Mouse (Mus musculus) macrophage (primary cell): Measurements from ENCODE around the gene Hmgxb4. TPM values are rescaled to one million over a fixed set of nuclear protein-coding genes. Genes with fewer than 3 reads are reported as not detected.
"Not testable (repeated sequence)": the region's sequence is repeated elsewhere in the genome, so short reads cannot be mapped to it uniquely, and the experiment has no call there.

Experiments
- H3K27ac ChIP-seq: fragments of 350-480 bp; formaldehyde crosslinking; 2 replicates; pipeline ENCODE4 v1.9.0; 2021
- H3K36me3 ChIP-seq: fragments of 350-480 bp; formaldehyde crosslinking; 2 replicates; pipeline ENCODE4 v1.9.0; 2021; ENCODE audit errors: inconsistent target
- H3K4me3 ChIP-seq: fragments of 350-480 bp; formaldehyde crosslinking; 2 replicates; pipeline ENCODE4 v1.9.0; 2021; ENCODE audit errors: inconsistent target
- H3K79me2 ChIP-seq: fragments of 350-480 bp; formaldehyde crosslinking; 2 replicates; pipeline ENCODE4 v1.9.0; 2021; ENCODE audit errors: inconsistent target
- WGBS: methylation state at CpG from one replicate; pipeline ENCODE4 v1.1.7; 2026; ENCODE audit warnings: inconsistent platforms; ENCODE audit not compliant: missing documents; 5-methylcytosine and 5-hydroxymethylcytosine counted together
- polyA plus RNA-seq: library from polyadenylated mRNA; stranded (reverse); fragments of 250-400 nt; gene quantifications from 3 replicates; pipeline ENCODE4 v1.2.4, GENCODE M21; 2018; ENCODE audit warnings: inconsistent platforms
- total RNA-seq, 78 experiments: library from RNA; depleted of rRNA; stranded (reverse); fragments of 250-400 nt; gene quantifications; 1 replicate in 9 of 78; 2 replicates in 24 of 78; 3 replicates in 43 of 78; 4 replicates in 2 of 78; pipeline ENCODE4 v1.2.4; 2018; ENCODE audit warnings: inconsistent platforms in 56 of 78

The Hmgxb4 gene
- 10 to 100 TPM; 22.5 to 96.8 (median 50.7) TPM for total RNA-seq (2018; cell fraction: chromatin; rRNA removed)
- 10 to 100 TPM in 24 of 26 experiments, 1 to 10 TPM in 2; 9.2 to 23.1 (median 17.0) TPM for total RNA-seq (2018; cell fraction: cytosol; rRNA removed)
- 10 to 100 TPM; 14.7 to 69.1 (median 26.2) TPM for total RNA-seq (2018; cell fraction: nucleus; rRNA removed)
- polyA plus RNA-seq = 16.4 to 22.5 TPM (median 19.4 TPM) in 3 replicates

DNA sequence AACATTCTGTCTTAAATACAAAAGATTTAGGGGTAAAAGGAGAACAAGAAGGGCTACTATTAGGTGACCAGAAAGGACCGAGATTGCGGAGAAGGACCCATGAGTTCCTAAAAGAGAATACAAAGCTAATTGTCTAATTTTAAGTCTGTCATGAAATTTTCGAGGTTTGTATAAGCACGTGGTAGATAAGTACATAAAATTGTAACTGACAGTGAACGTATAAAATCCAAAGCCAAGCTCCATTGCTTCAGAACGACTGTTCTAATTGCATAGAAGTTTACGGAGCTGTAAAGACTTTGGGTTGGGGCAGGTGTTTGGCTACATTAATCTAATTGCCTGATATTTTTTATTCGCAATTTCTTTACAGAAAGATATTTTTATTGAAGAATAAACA lies at the start of gene Hmgxb4:
Hmgxb4 (plus strand) TSS at position 276 of the 394 bp plus-strand sequence.
- peaks cover 36% of the 10 kb centered on the region for H3K79me2 ChIP-seq
- WGBS = 10% methylated on average over 8 of the region's 8 CpGs
- no peak within 1 kb of the TSS for H3K27ac ChIP-seq
- no peaks in the 10 kb centered on the region for H3K36me3 ChIP-seq
- H3K4me3 ChIP-seq = peak within 1 kb of the TSS; percentile 47

DNA sequence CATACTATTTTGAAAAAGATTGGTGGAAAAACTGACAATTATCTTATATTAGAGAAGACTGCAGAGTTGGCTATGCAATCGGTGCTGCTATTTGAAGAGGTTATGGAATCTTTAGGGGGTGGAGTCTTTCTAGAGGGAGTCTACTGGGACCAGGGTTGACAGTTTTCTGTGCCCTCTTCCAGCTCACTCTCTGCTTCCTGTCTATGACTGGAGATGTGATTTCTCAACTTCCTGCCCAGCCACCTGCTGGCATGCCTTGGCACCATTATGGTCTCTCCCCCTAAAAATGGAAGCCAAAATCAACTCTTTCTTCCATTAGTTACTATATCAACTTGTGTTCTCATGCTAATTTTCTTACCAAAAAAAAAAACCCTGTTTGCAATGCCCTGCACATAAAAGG lies 43.7 kb upstream of the Hmgxb4 start:
- 63% methylated on average over 1 of the region's 1 CpGs for WGBS
- Histone ChIP-seq H3K79me2 (no peaks in the 10 kb centered on the region), H3K36me3 (no peaks in the 10 kb centered on the region)

DNA sequence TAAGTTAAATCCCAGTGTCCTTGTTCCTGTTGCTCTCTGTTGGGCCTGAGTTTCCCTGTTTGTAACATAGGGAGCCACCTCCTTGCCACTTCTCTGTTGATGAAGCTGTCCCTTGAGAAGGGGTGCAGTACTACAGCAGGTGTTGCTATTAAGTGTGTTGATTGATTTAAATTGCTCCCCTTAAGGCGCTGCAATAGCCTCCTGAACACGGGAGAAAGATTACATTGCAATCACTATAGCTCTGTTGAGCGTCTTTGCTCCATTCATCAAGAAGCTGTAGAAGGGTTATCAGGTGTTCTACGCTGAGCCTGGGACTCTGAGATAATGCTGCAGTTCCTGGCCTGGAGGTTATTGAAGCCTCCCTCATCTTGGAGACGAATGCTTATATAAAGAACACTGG lies 29.2 kb upstream of the Hmgxb4 start:
- Histone ChIP-seq H3K79me2 (no peaks in the 10 kb centered on the region), H3K36me3 (no peaks in the 10 kb centered on the region), H3K4me3 (no peak overlapping the region), H3K27ac (no peak overlapping the region)
- WGBS = 89% methylated on average over 5 of the region's 5 CpGs

More for the DNA sequence above, 43.7 kb upstream of the Hmgxb4 start:
- Histone ChIP-seq H3K4me3 (no peak overlapping the region), H3K27ac (no peak overlapping the region)

DNA sequence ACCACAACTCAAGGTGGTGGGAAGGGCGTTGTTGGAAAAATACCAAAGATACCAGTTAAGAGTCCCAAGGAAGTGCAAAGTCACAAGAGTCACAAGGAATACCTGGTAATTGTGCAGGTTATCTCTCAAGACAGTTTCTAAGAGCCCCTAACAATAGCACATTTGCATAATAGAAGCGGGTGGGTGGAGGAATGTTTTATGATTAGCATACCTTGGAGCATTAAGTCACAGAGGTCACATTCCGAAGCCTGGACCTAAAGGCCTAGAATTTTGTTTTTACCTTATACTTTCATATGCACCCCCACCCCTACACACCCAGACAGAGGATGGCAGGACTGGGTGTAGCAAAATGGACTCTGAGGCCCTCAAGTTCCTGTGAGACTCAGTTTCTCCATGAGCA lies 22.9 kb upstream of the Hmgxb4 start:
- not testable (repeated sequence) for H3K36me3 ChIP-seq, H3K79me2 ChIP-seq, H3K27ac ChIP-seq, H3K4me3 ChIP-seq
- WGBS = 86% methylated on average over 3 of the region's 3 CpGs

DNA sequence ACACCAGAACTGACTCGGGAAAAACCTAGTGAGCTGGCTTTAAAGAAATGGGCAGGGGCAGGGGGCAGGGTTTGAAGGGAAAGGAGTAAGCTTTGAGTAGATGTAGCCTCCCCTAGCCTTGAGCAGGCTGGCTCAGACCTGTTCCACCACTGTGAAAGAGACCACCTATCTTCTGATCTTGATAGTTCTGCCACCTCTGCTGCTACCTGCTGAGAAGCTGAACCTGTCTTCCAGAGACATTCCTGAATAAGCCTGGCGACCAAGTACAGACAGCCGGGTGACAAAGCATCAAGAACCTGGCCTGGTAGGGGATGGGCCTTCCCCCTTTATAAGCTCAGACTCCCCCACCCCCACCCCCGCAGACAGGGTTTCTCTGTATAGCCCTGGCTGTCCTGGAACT lies 21.5 kb upstream of the Hmgxb4 start:
- Histone ChIP-seq H3K27ac (no peak overlapping the region), H3K4me3 (no peak overlapping the region), H3K36me3 (no peaks in the 10 kb centered on the region), H3K79me2 (no peaks in the 10 kb centered on the region)
- 88% methylated on average over 4 of the region's 4 CpGs for WGBS

DNA sequence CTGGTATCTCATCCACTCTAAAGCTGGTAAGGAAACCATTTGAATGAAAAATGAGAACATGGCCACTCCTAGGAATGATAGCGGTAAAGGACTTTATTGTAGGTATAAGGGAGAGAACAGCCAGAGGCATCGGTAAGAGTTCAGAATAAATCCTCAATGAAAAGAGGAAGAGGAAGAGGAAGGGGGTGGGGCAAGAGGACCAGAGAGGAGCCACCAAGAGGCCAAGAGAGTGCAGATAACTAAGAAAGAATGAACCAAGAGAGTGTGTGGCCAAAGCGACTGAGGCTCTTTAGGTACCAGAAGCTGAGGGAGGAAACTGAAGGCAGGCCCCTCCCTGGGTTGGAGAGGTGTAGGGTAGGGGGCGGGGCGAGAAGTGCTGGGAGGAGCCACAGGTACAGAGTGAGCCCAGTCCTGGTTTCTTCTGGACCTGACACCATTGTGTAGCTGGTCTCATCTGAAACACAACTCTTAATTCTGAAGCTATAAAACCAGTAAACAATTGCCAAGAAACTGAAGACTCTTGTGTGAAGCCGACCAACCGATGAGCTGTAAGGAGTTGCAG lies 20.8 kb upstream of the Hmgxb4 start:
- 62% methylated on average over 7 of the region's 7 CpGs for WGBS
- H3K79me2 ChIP-seq = no peaks in the 10 kb centered on the region

DNA sequence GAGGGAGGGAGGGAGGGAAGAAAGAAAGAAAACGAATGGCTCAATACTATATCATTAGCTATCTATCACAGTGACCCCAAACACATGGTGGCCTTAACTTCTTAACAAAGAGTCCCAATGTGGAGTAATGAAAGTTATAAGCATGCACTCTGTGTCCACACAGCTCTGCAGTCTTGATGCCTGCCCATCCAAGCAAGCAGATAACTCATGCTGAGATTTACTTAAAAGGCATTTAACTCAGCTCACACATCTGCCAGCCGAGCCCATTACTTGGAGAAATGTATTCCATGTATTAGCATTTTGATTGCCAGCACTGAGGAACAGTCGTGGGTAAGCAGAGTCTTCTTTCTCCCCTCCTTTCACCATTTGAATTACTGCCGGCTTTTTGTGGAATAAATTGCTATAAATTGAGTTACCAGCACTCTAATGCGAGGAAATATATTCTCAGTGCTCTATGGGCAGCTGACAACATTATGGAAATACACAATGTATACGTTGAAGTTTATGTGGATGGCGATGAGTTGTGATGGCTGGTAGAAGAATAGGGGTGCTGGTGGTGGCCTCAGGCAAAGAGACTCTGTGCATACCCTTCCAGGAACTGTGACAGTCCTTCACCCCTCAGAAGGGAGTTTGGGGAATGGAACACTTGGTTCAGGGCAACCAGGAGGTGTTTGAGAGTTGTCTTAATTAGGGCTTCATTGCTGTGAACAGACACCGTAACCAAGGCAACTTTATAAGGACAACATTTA lies 19.9 kb upstream of the Hmgxb4 start:
- no peak overlapping the region for H3K27ac ChIP-seq
- 94% methylated on average over 8 of the region's 8 CpGs for WGBS
- H3K79me2 ChIP-seq = no peaks in the 10 kb centered on the region
- no peaks in the 10 kb centered on the region for H3K36me3 ChIP-seq
- no peak overlapping the region for H3K4me3 ChIP-seq

More for the DNA sequence above, 20.8 kb upstream of the Hmgxb4 start:
- Histone ChIP-seq H3K27ac (no peak overlapping the region), H3K4me3 (no peak overlapping the region), H3K36me3 (no peaks in the 10 kb centered on the region)

DNA sequence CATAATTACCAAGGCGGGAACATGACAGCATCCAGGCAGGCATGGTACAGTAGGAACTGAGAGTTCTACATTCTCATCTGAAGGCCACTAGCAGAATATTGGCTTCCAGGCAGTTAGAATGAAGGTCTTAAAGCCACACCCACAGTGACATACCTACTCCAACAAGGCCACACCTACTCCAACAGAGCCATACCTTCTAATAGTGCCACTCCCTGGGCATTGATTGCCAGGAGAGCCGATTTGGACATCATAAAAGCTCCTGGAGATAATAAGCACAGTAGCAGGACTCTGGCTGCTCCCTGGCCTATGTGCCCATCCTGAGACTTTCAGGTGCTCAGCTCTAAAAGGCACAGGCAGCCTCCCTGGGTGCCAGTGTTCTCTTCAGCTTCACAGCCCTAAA lies 19.3 kb upstream of the Hmgxb4 start:
- no peak overlapping the region for H3K4me3 ChIP-seq
- no peak overlapping the region for H3K27ac ChIP-seq
- WGBS = 87% methylated on average over 2 of the region's 2 CpGs
- H3K36me3 ChIP-seq = no peaks in the 10 kb centered on the region
- no peaks in the 10 kb centered on the region for H3K79me2 ChIP-seq

DNA sequence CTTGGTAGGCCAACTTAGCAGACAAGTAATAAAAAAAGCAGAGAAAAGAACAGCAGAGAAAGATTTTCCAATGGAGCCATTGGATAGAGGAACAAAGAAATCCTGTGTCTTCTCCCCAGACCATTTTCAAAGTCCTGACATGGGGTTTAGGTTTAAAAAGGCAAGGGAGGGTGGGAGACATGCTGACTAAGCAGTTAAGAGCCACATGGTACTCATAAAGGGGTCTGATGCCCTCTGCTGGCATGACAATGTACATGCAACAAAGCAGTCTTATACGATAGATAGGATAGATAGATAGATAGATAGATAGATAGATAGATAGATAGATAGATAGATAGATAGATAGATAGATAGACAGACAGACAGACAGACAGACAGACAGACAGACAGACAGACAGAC lies 15.7 kb upstream of the Hmgxb4 start:
- WGBS = 63% methylated on average over 1 of the region's 1 CpGs
- Histone ChIP-seq H3K27ac (no peak overlapping the region), H3K79me2 (no peaks in the 10 kb centered on the region), H3K4me3 (no peak overlapping the region), H3K36me3 (no peaks in the 10 kb centered on the region)

DNA sequence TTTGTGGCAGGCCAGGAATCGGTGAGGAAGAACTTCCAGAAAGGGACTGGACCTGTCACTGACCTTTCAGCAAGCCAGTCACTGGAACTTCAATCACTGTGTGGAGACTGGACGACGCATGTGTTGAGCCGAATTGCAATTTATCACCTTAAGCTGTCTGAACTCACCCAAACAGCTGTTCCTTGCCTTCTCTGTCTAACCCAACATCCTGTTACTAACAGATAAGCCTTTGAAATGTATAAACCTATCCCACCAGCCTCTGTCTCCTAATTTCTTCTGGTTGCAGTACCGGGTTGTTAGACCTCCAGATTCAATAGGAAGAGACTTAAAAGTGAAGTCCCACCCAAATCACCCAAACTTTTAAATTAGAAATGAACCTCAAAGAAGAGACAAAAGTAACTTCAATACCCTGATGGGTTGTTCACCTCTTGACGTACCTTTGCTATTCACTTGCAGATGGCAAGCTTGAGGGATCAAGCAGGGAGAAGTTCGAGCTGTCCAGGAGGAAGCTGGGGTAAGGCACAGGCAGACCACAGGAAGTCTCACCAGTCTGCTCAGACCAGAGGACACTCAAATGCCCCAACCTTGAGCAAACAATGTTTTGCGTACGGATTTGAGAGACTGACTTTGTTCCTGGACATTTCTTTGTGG lies 13.0 kb upstream of the Hmgxb4 start:
- no peak overlapping the region for H3K4me3 ChIP-seq
- H3K36me3 ChIP-seq = no peaks in the 10 kb centered on the region
- no peaks in the 10 kb centered on the region for H3K79me2 ChIP-seq
- no peak overlapping the region for H3K27ac ChIP-seq
- WGBS = 47% methylated on average over 9 of the region's 9 CpGs

DNA sequence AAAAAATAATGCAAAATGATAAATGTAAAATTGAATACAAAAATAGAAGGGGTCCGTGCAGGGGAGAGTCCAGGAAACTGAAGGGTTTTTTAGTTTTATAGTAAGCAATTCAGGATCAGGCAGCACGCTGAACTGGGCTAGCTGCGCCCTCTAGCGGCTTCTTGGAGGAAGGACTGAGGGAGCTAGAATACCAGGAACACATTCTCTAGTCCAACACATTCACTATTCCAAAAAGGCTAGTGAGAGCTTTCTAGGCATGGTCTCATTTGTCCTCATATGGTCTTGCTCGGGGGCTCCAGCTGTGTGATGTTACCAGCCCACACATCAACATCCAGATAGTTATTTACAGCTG lies 12.5 kb upstream of the Hmgxb4 start:
- Histone ChIP-seq H3K27ac (no peak overlapping the region), H3K79me2 (no peaks in the 10 kb centered on the region), H3K36me3 (no peaks in the 10 kb centered on the region), H3K4me3 (no peak overlapping the region)
- 0% methylated on average over 5 of the region's 5 CpGs for WGBS

DNA sequence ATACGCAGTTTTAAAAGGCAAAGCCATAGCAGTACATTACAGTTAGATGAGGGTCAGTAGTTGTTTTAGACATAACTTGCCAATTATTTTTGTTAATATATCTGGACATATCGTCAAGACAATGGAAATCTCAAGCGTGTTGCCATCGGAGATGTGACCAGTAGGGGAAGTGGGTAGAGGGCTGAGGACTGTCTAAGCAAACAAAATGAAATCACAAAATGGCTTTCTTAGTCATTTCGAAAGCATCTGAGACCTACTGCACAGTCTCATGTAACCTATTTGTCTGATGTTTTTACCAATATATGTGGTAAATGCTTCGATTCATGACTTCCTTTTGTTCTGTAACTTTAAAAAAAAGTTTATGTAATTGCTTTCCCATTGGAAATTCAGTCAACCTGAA lies 11.3 kb upstream of the Hmgxb4 start:
- H3K27ac ChIP-seq = no peak overlapping the region
- H3K36me3 ChIP-seq = no peaks in the 10 kb centered on the region
- no peak overlapping the region for H3K4me3 ChIP-seq
- WGBS = 68% methylated on average over 6 of the region's 6 CpGs
- H3K79me2 ChIP-seq = no peaks in the 10 kb centered on the region

DNA sequence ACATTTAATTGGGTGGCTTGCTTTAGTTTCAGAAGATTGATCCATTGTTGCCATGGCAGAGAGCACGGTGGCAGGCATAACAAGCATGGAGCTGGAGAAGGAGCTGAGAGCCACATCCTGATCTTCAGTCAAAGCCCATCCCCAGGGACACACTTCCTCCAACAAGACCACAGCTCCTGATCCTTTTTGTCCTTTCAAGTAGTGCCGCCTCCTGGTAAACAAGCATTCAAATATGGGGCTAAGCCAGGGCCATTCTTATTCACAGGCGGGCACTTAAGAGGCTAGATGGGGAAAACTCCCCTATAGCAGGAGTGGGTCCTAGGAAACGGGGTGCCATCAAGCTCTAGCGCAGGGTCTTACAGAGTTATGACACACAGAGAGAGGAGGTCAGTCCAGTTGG lies 5.7 kb upstream of the Hmgxb4 start:
- H3K79me2 ChIP-seq = no peaks in the 10 kb centered on the region
- no peak overlapping the region for H3K27ac ChIP-seq
- 98% methylated on average over 5 of the region's 5 CpGs for WGBS
- no peaks in the 10 kb centered on the region for H3K36me3 ChIP-seq
- H3K4me3 ChIP-seq = no peak overlapping the region

DNA sequence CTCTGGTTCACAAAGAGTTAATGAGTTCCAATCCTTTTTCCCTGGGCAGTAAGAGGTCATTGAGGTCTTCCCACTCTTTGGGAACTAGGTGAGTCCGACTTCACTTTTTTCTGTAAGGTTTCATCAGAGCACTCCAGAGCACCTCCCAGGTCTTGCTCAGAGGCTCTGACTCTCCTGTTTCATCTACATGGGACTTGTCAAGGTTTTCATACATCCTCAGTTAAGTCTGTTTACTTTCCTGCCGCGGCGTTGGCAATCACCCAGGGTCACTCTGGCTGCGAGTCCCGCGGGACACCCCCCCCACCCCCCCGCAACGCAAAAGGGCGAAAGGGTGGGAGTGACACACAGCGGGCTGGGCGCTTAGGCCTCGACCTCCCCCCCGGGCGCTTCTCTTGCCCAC lies 3.1 kb upstream of the Hmgxb4 start:
- 44% methylated on average over 11 of the region's 15 CpGs for WGBS
- no peak overlapping the region for H3K27ac ChIP-seq
- no peaks in the 10 kb centered on the region for H3K36me3 ChIP-seq
- peaks cover 9% of the 10 kb centered on the region for H3K79me2 ChIP-seq
- H3K4me3 ChIP-seq = no peak overlapping the region
